Comparison of ENCODE assay signal across 8 mouse cellular contexts in genomic region chr11:99230261-99231048, GRCm38 (mm10). TPM values are rescaled to one million over a fixed set of nuclear protein-coding genes. Genes with fewer than 3 reads are reported as not detected.
A peak's percentile ranks its signal among the peaks of the same experiment; 100 is the strongest.
DNase-seq lines count a peak whose midpoint lies in the region.

TSS of gene Smarce1 (minus strand) at chr11:99231017.

- no peaks in the 10 kb centered on the region for H3K9me3 ChIP-seq in megakaryocyte, embryonic 14.5 days

- H3K4me1 ChIP-seq in megakaryocyte, embryonic 14.5 days = peaks cover 26% of the 10 kb centered on the region

- H3K27me3 ChIP-seq in megakaryocyte, embryonic 14.5 days (replicated peaks) = peaks cover 5% of the 10 kb centered on the region

- peaks cover 27% of the 10 kb centered on the region for H3K36me3 ChIP-seq in megakaryocyte, embryonic 14.5 days (replicated peaks; ENCODE audit: low read length)

- peak; percentile 81 to 95 for DNase-seq in adrenal gland, adult (ENCODE audit: inconsistent age in 2 of 2, low spot score in 1 of 2)
- peak; percentile 77 for DNase-seq in embryo, embryonic 10 days (ENCODE audit: low spot score)
- DNase-seq in gastrocnemius, postnatal 10 days = peak; percentile 84
- DNase-seq in induced T-regulatory cell, adult 2 months (ENCODE audit: low read depth) = peak; percentile 93
- DNase-seq in left cerebral cortex, adult 8-10 months (ENCODE audit: low spot score in 2 of 2) = peak; percentile 39 to 66
- peak; percentile 72 to 76 for DNase-seq in right cerebral cortex, adult 2 months (ENCODE audit: low spot score in 2 of 2)
- peak; percentile 25 for DNase-seq in urinary bladder, postnatal 10 days (ENCODE audit: low spot score)

- peak within 1 kb of the TSS; percentile 96 for H3K4me3 ChIP-seq in megakaryocyte, embryonic 14.5 days (replicated peaks)

RNA-seq across cellular contexts. Expression of gene Smarce1, which starts in this region (rescaled TPM):
- 10 to 100 TPM; 55.5 to 63.5 TPM for total RNA-seq in gastrocnemius, postnatal 10 days (2021)
- total RNA-seq in left cerebral cortex, adult 8-10 months (2022) = 10 to 100 TPM; 46.9 to 61.5 (median 53.0) TPM
- 24.2 and 370 TPM in 2 replicates for polyA plus RNA-seq in megakaryocyte, embryonic 14.5 days (2012; ENCODE audit: insufficient read depth, low replicate concordance)

Comparison
In these comparisons a context has a peak if more than half of its experiments do, and no peak if none do; other contexts are left out.
1. Peak in every context shown above with its lines: DNase-seq and H3K4me3 ChIP-seq.
2. DNase-seq: peak in every context shown above with its lines; median percentile 93 in induced T-regulatory cell, adult 2 months; 88 in adrenal gland, adult; 84 in gastrocnemius, postnatal 10 days; 77 in embryo, embryonic 10 days; 74 in right cerebral cortex, adult 2 months; 52 in left cerebral cortex, adult 8-10 months; 25 in urinary bladder, postnatal 10 days.